Mouse (Mus musculus) heart, embryonic 11.5 days (tissue): ENCODE data around the gene Lrp4. TPM values are rescaled to one million over a fixed set of nuclear protein-coding genes. Genes with fewer than 3 reads are reported as not detected.

Experiments used
- ATAC-seq: fragments of 200-750 bp; cut with Nextera tagmentation; replicated peaks from 2 replicates; pipeline ENCODE4 v1.8.0; 2017; ENCODE audit warnings: moderate library complexity; ENCODE audit not compliant: insufficient number of reproducible peaks, low FRiP score, low TSS enrichment
- H3K27ac ChIP-seq: fragments of 300-500 bp; sonication (generic); 2 replicates; pipeline ENCODE4 v1.5.1; 2014; ENCODE audit warnings: mild to moderate bottlenecking, low read depth, low read length
- H3K27me3 ChIP-seq: fragments of 300-500 bp; sonication (generic); 2 replicates; pipeline ENCODE4 v1.6.1; 2014; ENCODE audit warnings: mild to moderate bottlenecking, low read length, mixed read lengths; ENCODE audit not compliant: control insufficient read depth, insufficient read depth
- H3K36me3 ChIP-seq: fragments of 300-500 bp; sonication (generic); 2 replicates; pipeline ENCODE4 v1.6.1; 2014; ENCODE audit warnings: mild to moderate bottlenecking, low read length, moderate library complexity, mixed read lengths; ENCODE audit not compliant: control insufficient read depth, insufficient read depth
- H3K4me1 ChIP-seq: fragments of 300-500 bp; sonication (generic); 2 replicates; pipeline ENCODE4 v1.6.1; 2014; ENCODE audit warnings: low read length; ENCODE audit not compliant: control insufficient read depth, insufficient read depth
- H3K4me2 ChIP-seq: fragments of 300-500 bp; sonication (generic); 2 replicates; pipeline ENCODE4 v1.6.1; 2014; ENCODE audit warnings: mild to moderate bottlenecking, moderate library complexity
- H3K4me3 ChIP-seq: fragments of 300-500 bp; sonication (generic); 2 replicates; pipeline ENCODE4 v1.5.1; 2014; ENCODE audit warnings: low read depth, low read length
- H3K9ac ChIP-seq: fragments of 300-500 bp; sonication (generic); 2 replicates; pipeline ENCODE4 v1.6.1; 2014; ENCODE audit warnings: mild to moderate bottlenecking, low read depth, low read length, moderate library complexity
- H3K9me3 ChIP-seq: fragments of 300-500 bp; sonication (generic); replicated peaks from 2 replicates; pipeline ENCODE4 v1.6.1; 2016; ENCODE audit warnings: low read length; ENCODE audit not compliant: control insufficient read depth
- WGBS: fragments of 180-500 bp; shearing (Covaris S2); extraction: QIAGEN DNeasy Blood & Tissue Kit; methylation state at CpG from one replicate; pipeline ENCODE4 v1.1.7; 2014; ENCODE audit not compliant: insufficient replicate concordance; 5-methylcytosine and 5-hydroxymethylcytosine counted together
- polyA plus RNA-seq: library from polyadenylated mRNA; unstranded; fragments of >200 nt; fragmentation: Nextera tagmentation; extraction: Ambion mirVana; gene quantifications from 2 replicates; pipeline ENCODE4 v1.2.1, GENCODE M21; 2014

Lrp4 gene
- polyA plus RNA-seq, 1 experiment from 2014 or later, result 3.8 TPM

- Histone ChIP-seq H3K4me2 (no peak overlapping the region), H3K9ac (no peak overlapping the region), H3K36me3 (no peaks in the 10 kb centered on the region), H3K27me3 (no peaks in the 10 kb centered on the region), H3K4me3 (no peak overlapping the region), H3K9me3 (no peaks in the 10 kb centered on the region), H3K4me1 (0 out of 2 replicates have a peak, but pooled peaks cover 4% of the 10 kb centered on the region), H3K27ac (no peak overlapping the region)
- ATAC-seq, result no peak
- 64% methylated on average over 1 of the region's 1 CpGs for WGBS
Observed at GRCm38 (mm10) chr2:91442241-91442640, 15.1 kb upstream of the Lrp4 start.

GRCm38 (mm10) chr2:91444286-91444892 is 12.9 kb upstream of the Lrp4 start, which contains the start of gene 1110051M20Rik:
Gene 1110051M20Rik, minus strand, starts transcription at chr2:91444704.
- Histone ChIP-seq H3K4me1 (no peaks in the 10 kb centered on the region), H3K27ac (no peak within 1 kb of the TSS), H3K27me3 (no peaks in the 10 kb centered on the region), H3K9ac (peak within 1 kb of the TSS; percentile 66), H3K4me2 (peak within 1 kb of the TSS; percentile 74), H3K9me3 (no peaks in the 10 kb centered on the region), H3K4me3 (peak within 1 kb of the TSS; percentile 66), H3K36me3 (no peaks in the 10 kb centered on the region)
- ATAC-seq, result peak; percentile 73; the same call in 1 of the 2 replicates
- under 1% methylated on average over 19 of the region's 19 CpGs for WGBS

DNA sequence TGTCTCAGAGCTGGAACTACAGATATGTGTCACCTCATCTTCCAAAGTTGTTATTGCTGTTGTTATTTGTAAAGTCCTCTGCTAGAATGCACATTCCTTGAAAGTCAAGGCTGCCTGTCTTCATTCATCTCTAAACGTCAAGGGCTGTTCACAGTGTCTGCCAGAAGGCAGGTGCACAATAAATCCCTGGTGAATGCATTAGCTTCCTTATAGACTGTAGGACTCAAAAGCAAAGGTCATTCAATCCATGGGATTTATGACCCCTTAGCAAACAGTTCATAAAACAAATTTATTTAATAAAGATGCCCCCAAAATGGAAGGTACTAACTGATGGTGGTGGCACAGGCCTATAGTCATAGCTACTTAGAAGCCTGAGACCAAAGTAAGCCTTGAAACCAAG is 7.6 kb upstream of the Lrp4 start:
- H3K9ac ChIP-seq, result no peak overlapping the region
- ATAC-seq, result no peak
- WGBS, result 56% methylated on average over 1 of the region's 1 CpGs

DNA sequence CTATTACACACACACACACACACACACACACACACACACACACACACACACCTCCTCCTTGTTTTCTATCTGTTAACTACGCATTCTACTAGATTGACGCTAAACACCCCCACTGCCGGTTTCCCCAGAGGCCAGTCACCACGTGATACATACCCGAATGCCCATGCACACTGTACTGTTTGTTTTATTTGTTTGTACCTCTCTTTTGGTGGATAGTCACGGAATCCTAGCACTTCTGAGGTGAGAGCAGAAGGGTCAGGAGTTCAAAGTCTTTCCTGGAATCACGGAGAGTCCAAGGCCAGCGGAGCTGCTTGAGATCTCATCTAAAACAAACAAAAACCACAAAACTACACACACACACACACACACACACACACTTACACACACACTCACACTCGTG is 7.0 kb upstream of the Lrp4 start:
- WGBS, result 58% methylated on average over 9 of the region's 9 CpGs
- no peak for ATAC-seq
- H3K27ac ChIP-seq, result no peak overlapping the region

More for the DNA sequence above, 7.6 kb upstream of the Lrp4 start:
- no peak overlapping the region for H3K27ac ChIP-seq
- H3K36me3 ChIP-seq, result no peaks in the 10 kb centered on the region
- no peaks in the 10 kb centered on the region for H3K27me3 ChIP-seq
- no peaks in the 10 kb centered on the region for H3K9me3 ChIP-seq
- H3K4me3 ChIP-seq, result no peak overlapping the region
- H3K4me2 ChIP-seq, result no peak overlapping the region
- H3K4me1 ChIP-seq, result peaks cover 7% of the 10 kb centered on the region; the same call in 1 of the 2 replicates

GRCm38 (mm10) chr2:91452658-91453057 is 4.7 kb upstream of the Lrp4 start:
- H3K4me1 ChIP-seq, result peaks cover 12% of the 10 kb centered on the region
- no peaks in the 10 kb centered on the region for H3K36me3 ChIP-seq
- no peak overlapping the region for H3K9ac ChIP-seq
- no peak overlapping the region for H3K4me3 ChIP-seq
- 37% methylated on average over 8 of the region's 8 CpGs for WGBS
- no peak overlapping the region for H3K27ac ChIP-seq
- H3K9me3 ChIP-seq, result no peaks in the 10 kb centered on the region
- H3K27me3 ChIP-seq, result no peaks in the 10 kb centered on the region
- peak overlapping the region; percentile 29 for H3K4me2 ChIP-seq
- no peak for ATAC-seq

More for the DNA sequence above, 7.0 kb upstream of the Lrp4 start:
- H3K4me3 ChIP-seq, result no peak overlapping the region
- H3K4me1 ChIP-seq, result peaks cover 7% of the 10 kb centered on the region; the same call in 1 of the 2 replicates
- no peak overlapping the region for H3K4me2 ChIP-seq
- no peaks in the 10 kb centered on the region for H3K27me3 ChIP-seq
- no peak overlapping the region for H3K9ac ChIP-seq
- no peaks in the 10 kb centered on the region for H3K9me3 ChIP-seq
- no peaks in the 10 kb centered on the region for H3K36me3 ChIP-seq

- H3K9ac ChIP-seq, result no peak overlapping the region
Observed at GRCm38 (mm10) chr2:91453231-91454075, 3.9 kb upstream of the Lrp4 start.

GRCm38 (mm10) chr2:91454434-91454833 is 2.9 kb upstream of the Lrp4 start:
- ATAC-seq, result no peak
- H3K27me3 ChIP-seq, result no peaks in the 10 kb centered on the region
- H3K4me1 ChIP-seq, result peaks cover 12% of the 10 kb centered on the region
- no peak overlapping the region for H3K4me3 ChIP-seq
- no peaks in the 10 kb centered on the region for H3K36me3 ChIP-seq
- H3K27ac ChIP-seq, result no peak overlapping the region
- H3K9ac ChIP-seq, result no peak overlapping the region
- H3K9me3 ChIP-seq, result no peaks in the 10 kb centered on the region
- H3K4me2 ChIP-seq, result no peak overlapping the region
- 83% methylated on average over 3 of the region's 3 CpGs for WGBS

More at GRCm38 (mm10) chr2:91453231-91454075, 3.9 kb upstream of the Lrp4 start:
- Histone ChIP-seq H3K27me3 (no peaks in the 10 kb centered on the region), H3K9me3 (no peaks in the 10 kb centered on the region), H3K4me3 (no peak overlapping the region), H3K4me2 (no peak overlapping the region), H3K27ac (no peak overlapping the region), H3K36me3 (no peaks in the 10 kb centered on the region), H3K4me1 (peaks cover 12% of the 10 kb centered on the region)
- 75% methylated on average over 9 of the region's 9 CpGs for WGBS
- ATAC-seq, result no peak

GRCm38 (mm10) chr2:91455826-91456225 is 1.5 kb upstream of the Lrp4 start:
- H3K4me3 ChIP-seq, result no peak overlapping the region
- 6% methylated on average over 4 of the region's 4 CpGs for WGBS
- H3K4me2 ChIP-seq, result no peak overlapping the region
- no peaks in the 10 kb centered on the region for H3K9me3 ChIP-seq
- peaks cover 17% of the 10 kb centered on the region for H3K4me1 ChIP-seq
- no peaks in the 10 kb centered on the region for H3K36me3 ChIP-seq
- H3K9ac ChIP-seq, result no peak overlapping the region
- ATAC-seq, result no peak
- H3K27ac ChIP-seq, result no peak overlapping the region
- no peaks in the 10 kb centered on the region for H3K27me3 ChIP-seq
